10 mouse cellular contexts compared by ENCODE assay signal in genomic region chr16:18464271-18464670, GRCm38 (mm10). TPM values are rescaled to one million over a fixed set of nuclear protein-coding genes. Genes with fewer than 3 reads are reported as not detected.
A peak's percentile ranks its signal among the peaks of the same experiment; 100 is the strongest.
DNase-seq lines count a peak whose midpoint lies in the region; ATAC-seq and TF ChIP-seq lines count a peak whose summit lies in the region.
"Had no signal": no experiment of that assay in that cellular context is flagged by ENCODE, and none has a peak within 500 bp of the region (broad histone marks: within the 10 kb centered on the region; RNA-seq: fewer than 3 reads in every experiment).

No protein-coding gene starts in this region.

- 0 out of 2 replicates have a peak, but pooled peaks cover 6% of the 10 kb centered on the region for H3K36me3 ChIP-seq in limb, embryonic 14.5 days (ENCODE audit: control insufficient read depth, insufficient read depth, low read length)
- H3K36me3 ChIP-seq in limb, embryonic 10.5 days = peaks cover 7% of the 10 kb centered on the region
- no peaks in the 10 kb centered on the region; the same call in 1 of the 2 replicates for H3K36me3 ChIP-seq in embryonic facial prominence, embryonic 14.5 days (ENCODE audit: control insufficient read depth, insufficient read depth, low read length)
- peaks cover 6% of the 10 kb centered on the region; the same call in 1 of the 2 replicates for H3K36me3 ChIP-seq in heart, embryonic 15.5 days
- H3K36me3 ChIP-seq in hindbrain, embryonic 14.5 days (replicated peaks; ENCODE audit: control insufficient read depth, insufficient read depth) = peaks cover 3% of the 10 kb centered on the region

- DNase-seq in limb, embryonic 14.5 days (ENCODE audit: low spot score) = peak; percentile 45
- DNase-seq in limb, embryonic 10.5 days (ENCODE audit: low spot score) = no peak
- peak; percentile 74 for DNase-seq in embryonic facial prominence, embryonic 14.5 days (ENCODE audit: low spot score)
- DNase-seq in lung, postnatal 25 days (ENCODE audit: low spot score) = peak; percentile 51
- no peak for DNase-seq in urinary bladder, adult 2 months (ENCODE audit: low spot score)
- no peak for DNase-seq in hindbrain, embryonic 14.5 days (ENCODE audit: low spot score)
- DNase-seq: liver, embryonic 13.5 days had no signal

- H3K27ac ChIP-seq in limb, embryonic 14.5 days (replicated peaks; ENCODE audit: low read depth, low read length) = no peak overlapping the region
- no peak overlapping the region for H3K27ac ChIP-seq in limb, embryonic 10.5 days
- H3K27ac ChIP-seq in embryonic facial prominence, embryonic 14.5 days (replicated peaks; ENCODE audit: low read depth, low read length) = peak overlapping the region; percentile 33; the same call in 1 of the 2 replicates
- no peak overlapping the region for H3K27ac ChIP-seq in heart, embryonic 15.5 days
- no peak overlapping the region for H3K27ac ChIP-seq in hindbrain, embryonic 14.5 days
- H3K27ac ChIP-seq: liver, embryonic 13.5 days had no signal

- TF ChIP-seq POLR2A in limb, embryonic 14.5 days (IDR thresholded peaks at IDR 0.05; ENCODE audit: borderline replicate concordance, extremely low read depth, insufficient read depth, insufficient read length) = no peak

- no peak overlapping the region for H3K4me3 ChIP-seq in limb, embryonic 14.5 days (replicated peaks; ENCODE audit: low read length)
- no peak overlapping the region for H3K4me3 ChIP-seq in limb, embryonic 10.5 days
- H3K4me3 ChIP-seq in embryonic facial prominence, embryonic 14.5 days (ENCODE audit: low read depth, low read length) = no peak overlapping the region
- H3K4me3 ChIP-seq in heart, embryonic 15.5 days = no peak overlapping the region
- H3K4me3 ChIP-seq in hindbrain, embryonic 14.5 days (replicated peaks; ENCODE audit: low read length) = no peak overlapping the region
- H3K4me3 ChIP-seq: liver, embryonic 13.5 days had no signal

- H3K9ac ChIP-seq in limb, embryonic 14.5 days (ENCODE audit: low read depth, low read length, severe bottlenecking) = no peak overlapping the region
- no peak overlapping the region for H3K9ac ChIP-seq in embryonic facial prominence, embryonic 14.5 days (ENCODE audit: low read depth, low read length)
- no peak overlapping the region for H3K9ac ChIP-seq in heart, embryonic 15.5 days
- no peak overlapping the region for H3K9ac ChIP-seq in hindbrain, embryonic 14.5 days
- H3K9ac ChIP-seq: liver, embryonic 13.5 days had no signal

- peaks cover 20% of the 10 kb centered on the region for H3K4me1 ChIP-seq in limb, embryonic 14.5 days (ENCODE audit: control insufficient read depth, insufficient read depth, low read length)
- peaks cover 27% of the 10 kb centered on the region for H3K4me1 ChIP-seq in limb, embryonic 10.5 days
- H3K4me1 ChIP-seq in embryonic facial prominence, embryonic 14.5 days (ENCODE audit: control insufficient read depth, insufficient read depth, low read length) = peaks cover 34% of the 10 kb centered on the region
- H3K4me1 ChIP-seq in heart, embryonic 15.5 days (replicated peaks) = peaks cover 24% of the 10 kb centered on the region
- peaks cover 12% of the 10 kb centered on the region for H3K4me1 ChIP-seq in hindbrain, embryonic 14.5 days (replicated peaks; ENCODE audit: control insufficient read depth, insufficient read depth, low read length)

- no peaks in the 10 kb centered on the region for H3K27me3 ChIP-seq in limb, embryonic 14.5 days (ENCODE audit: control insufficient read depth, insufficient read depth, low read length)
- peaks cover 13% of the 10 kb centered on the region; the same call in 1 of the 2 replicates for H3K27me3 ChIP-seq in limb, embryonic 10.5 days (ENCODE audit: low read depth, poor library complexity, severe bottlenecking)
- no peaks in the 10 kb centered on the region for H3K27me3 ChIP-seq in embryonic facial prominence, embryonic 14.5 days (replicated peaks; ENCODE audit: control insufficient read depth, insufficient read depth, low read length)
- no peaks in the 10 kb centered on the region for H3K27me3 ChIP-seq in heart, embryonic 15.5 days
- no peaks in the 10 kb centered on the region for H3K27me3 ChIP-seq in hindbrain, embryonic 14.5 days (ENCODE audit: control insufficient read depth, insufficient read depth, low read length)
- H3K27me3 ChIP-seq: liver, embryonic 13.5 days had no signal

- no peak overlapping the region for H3K4me2 ChIP-seq in limb, embryonic 14.5 days (replicated peaks; ENCODE audit: low read depth, low read length, severe bottlenecking)
- H3K4me2 ChIP-seq in embryonic facial prominence, embryonic 14.5 days (ENCODE audit: low read depth, low read length) = no peak overlapping the region
- no peak overlapping the region for H3K4me2 ChIP-seq in heart, embryonic 15.5 days
- no peak overlapping the region for H3K4me2 ChIP-seq in hindbrain, embryonic 14.5 days (replicated peaks)
- H3K4me2 ChIP-seq: liver, embryonic 13.5 days had no signal

- whole genome bisulfite sequencing in limb, embryonic 14.5 days = 47% methylated on average over 3 of the region's 3 CpGs
- 87% methylated on average over 3 of the region's 3 CpGs for WGBS in limb, embryonic 10.5 days
- 47% methylated on average over 3 of the region's 3 CpGs for WGBS in embryonic facial prominence, embryonic 14.5 days
- WGBS in heart, embryonic 15.5 days = 49% methylated on average over 3 of the region's 3 CpGs
- WGBS in hindbrain, embryonic 14.5 days = 69% methylated on average over 3 of the region's 3 CpGs

- no peaks in the 10 kb centered on the region for H3K9me3 ChIP-seq in limb, embryonic 14.5 days (ENCODE audit: control insufficient read depth, low read length)
- no peaks in the 10 kb centered on the region for H3K9me3 ChIP-seq in limb, embryonic 10.5 days (replicated peaks)
- H3K9me3 ChIP-seq in embryonic facial prominence, embryonic 14.5 days (ENCODE audit: control insufficient read depth, low read length) = no peaks in the 10 kb centered on the region
- no peaks in the 10 kb centered on the region for H3K9me3 ChIP-seq in heart, embryonic 15.5 days (replicated peaks)
- no peaks in the 10 kb centered on the region for H3K9me3 ChIP-seq in hindbrain, embryonic 14.5 days (ENCODE audit: control insufficient read depth, low read length)
- H3K9me3 ChIP-seq: G1E; liver, embryonic 13.5 days had no signal

- no peak for ATAC-seq in limb, embryonic 14.5 days (ENCODE audit: low FRiP score, low read depth)
- 0 out of 2 replicates have a peak, but pooled peaks have one; percentile 31 for ATAC-seq in embryonic facial prominence, embryonic 14.5 days (ENCODE audit: low read depth)
- ATAC-seq in heart, embryonic 15.5 days (replicated peaks; ENCODE audit: insufficient number of reproducible peaks, insufficient read depth, low FRiP score, low read depth) = peak; percentile 28; the same call in 1 of the 2 replicates
- ATAC-seq in hindbrain, embryonic 14.5 days (ENCODE audit: low FRiP score) = no peak
- no peak for ATAC-seq in megakaryocyte, adult 5-6 weeks (ENCODE audit: poor library complexity, severe bottlenecking)

RNA-seq across cellular contexts. Expression of gene Gnb1l, which starts 34.2 kb away (rescaled TPM):
- polyA plus RNA-seq in limb, embryonic 14.5 days (2012; rRNA removed) = 16.1 and 19.0 TPM in 2 replicates
- 20.2 and 23.2 TPM in 2 replicates for polyA plus RNA-seq in limb, embryonic 14.5 days (2014; fragmentation: Nextera tagmentation; extraction: Ambion mirVana)
- 15.3 and 18.4 TPM in 2 replicates for polyA plus RNA-seq in limb, embryonic 10.5 days (2016; fragmentation: Nextera tagmentation; extraction: Ambion mirVana)
- polyA plus RNA-seq in embryonic facial prominence, embryonic 14.5 days (2014; fragmentation: Nextera tagmentation; extraction: Ambion mirVana) = 16.5 and 17.8 TPM in 2 replicates
- polyA plus RNA-seq in heart, embryonic 15.5 days (2015; fragmentation: Nextera tagmentation; extraction: Ambion mirVana) = 9.3 and 11.2 TPM in 2 replicates
- polyA plus RNA-seq in urinary bladder, adult 2 months (2012; rRNA removed) = 7.9 and 8.4 TPM in 2 replicates
- 13.2 and 14.6 TPM in 2 replicates for polyA plus RNA-seq in hindbrain, embryonic 14.5 days (2014; fragmentation: Nextera tagmentation; extraction: Ambion mirVana)
- total RNA-seq in megakaryocyte, adult 5-6 weeks (2015) = 1.7 and 4.6 TPM in 2 replicates
- 0.20 and 3.5 TPM in 2 replicates for total RNA-seq in megakaryocyte, adult 5-6 weeks (2017)

RNA-seq across cellular contexts. Expression of gene Rtl10, which starts 34.4 kb away (rescaled TPM):
- 16.6 and 22.0 TPM in 2 replicates for polyA plus RNA-seq in limb, embryonic 14.5 days (2012; rRNA removed)
- polyA plus RNA-seq in limb, embryonic 14.5 days (2014; fragmentation: Nextera tagmentation; extraction: Ambion mirVana) = 4.3 and 4.5 TPM in 2 replicates
- 2.5 and 2.8 TPM in 2 replicates for polyA plus RNA-seq in limb, embryonic 10.5 days (2016; fragmentation: Nextera tagmentation; extraction: Ambion mirVana)
- 3.2 and 3.8 TPM in 2 replicates for polyA plus RNA-seq in embryonic facial prominence, embryonic 14.5 days (2014; fragmentation: Nextera tagmentation; extraction: Ambion mirVana)
- polyA plus RNA-seq in heart, embryonic 15.5 days (2015; fragmentation: Nextera tagmentation; extraction: Ambion mirVana) = 1.8 and 2.7 TPM in 2 replicates
- polyA plus RNA-seq in urinary bladder, adult 2 months (2012; rRNA removed) = 4.4 and 5.6 TPM in 2 replicates
- 2.5 and 3.1 TPM in 2 replicates for polyA plus RNA-seq in hindbrain, embryonic 14.5 days (2014; fragmentation: Nextera tagmentation; extraction: Ambion mirVana)
- total RNA-seq in megakaryocyte, adult 5-6 weeks (2015) = 2.4 and 2.5 TPM in 2 replicates
- 0.29 and 3.5 TPM in 2 replicates for total RNA-seq in megakaryocyte, adult 5-6 weeks (2017)

RNA-seq across cellular contexts. Expression of gene Comt, which starts 37.6 kb away (rescaled TPM):
- 84.5 and 110 TPM in 2 replicates for polyA plus RNA-seq in limb, embryonic 14.5 days (2012; rRNA removed)
- polyA plus RNA-seq in limb, embryonic 14.5 days (2014; fragmentation: Nextera tagmentation; extraction: Ambion mirVana) = 82.4 and 92.3 TPM in 2 replicates
- polyA plus RNA-seq in limb, embryonic 10.5 days (2016; fragmentation: Nextera tagmentation; extraction: Ambion mirVana) = 54.7 and 61.1 TPM in 2 replicates
- polyA plus RNA-seq in embryonic facial prominence, embryonic 14.5 days (2014; fragmentation: Nextera tagmentation; extraction: Ambion mirVana) = 85.4 and 86.4 TPM in 2 replicates
- 113 and 129 TPM in 2 replicates for polyA plus RNA-seq in heart, embryonic 15.5 days (2015; fragmentation: Nextera tagmentation; extraction: Ambion mirVana)
- 169 and 205 TPM in 2 replicates for polyA plus RNA-seq in urinary bladder, adult 2 months (2012; rRNA removed)
- 91.6 and 99.4 TPM in 2 replicates for polyA plus RNA-seq in hindbrain, embryonic 14.5 days (2014; fragmentation: Nextera tagmentation; extraction: Ambion mirVana)
- 37.8 and 40.8 TPM in 2 replicates for total RNA-seq in megakaryocyte, adult 5-6 weeks (2015)
- total RNA-seq in megakaryocyte, adult 5-6 weeks (2017) = 40.1 and 43.8 TPM in 2 replicates

RNA-seq across cellular contexts. Expression of gene Txnrd2, which starts 38.1 kb away (rescaled TPM):
- polyA plus RNA-seq in limb, embryonic 14.5 days (2012; rRNA removed) = 13.4 and 14.1 TPM in 2 replicates
- polyA plus RNA-seq in limb, embryonic 14.5 days (2014; fragmentation: Nextera tagmentation; extraction: Ambion mirVana) = 13.6 and 18.4 TPM in 2 replicates
- polyA plus RNA-seq in limb, embryonic 10.5 days (2016; fragmentation: Nextera tagmentation; extraction: Ambion mirVana) = 29.6 and 32.2 TPM in 2 replicates
- polyA plus RNA-seq in embryonic facial prominence, embryonic 14.5 days (2014; fragmentation: Nextera tagmentation; extraction: Ambion mirVana) = 14.7 TPM in 2 replicates
- polyA plus RNA-seq in heart, embryonic 15.5 days (2015; fragmentation: Nextera tagmentation; extraction: Ambion mirVana) = 35.3 and 37.7 TPM in 2 replicates
- polyA plus RNA-seq in urinary bladder, adult 2 months (2012; rRNA removed) = 16.5 and 21.5 TPM in 2 replicates
- 26.0 and 28.2 TPM in 2 replicates for polyA plus RNA-seq in hindbrain, embryonic 14.5 days (2014; fragmentation: Nextera tagmentation; extraction: Ambion mirVana)
- 10.3 and 11.8 TPM in 2 replicates for total RNA-seq in megakaryocyte, adult 5-6 weeks (2015)
- 7.0 and 9.3 TPM in 2 replicates for total RNA-seq in megakaryocyte, adult 5-6 weeks (2017)

Comparison
In these comparisons a context has a peak if more than half of its experiments do, and no peak if none do; other contexts are left out.
1. DNase-seq: peak in limb, embryonic 14.5 days (single experiment), embryonic facial prominence, embryonic 14.5 days (single experiment) and lung, postnatal 25 days (single experiment); none in limb, embryonic 10.5 days (single experiment), urinary bladder, adult 2 months (single experiment) and hindbrain, embryonic 14.5 days (single experiment).
2. ATAC-seq: peak in embryonic facial prominence, embryonic 14.5 days (single experiment) and heart, embryonic 15.5 days (single experiment); none in limb, embryonic 14.5 days (single experiment), hindbrain, embryonic 14.5 days (single experiment) and megakaryocyte, adult 5-6 weeks (single experiment).